Mouse (Mus musculus) erythroblast, adult 5-6 weeks (primary cell): ENCODE results near the gene Kdm2b. TPM values are rescaled to one million over a fixed set of nuclear protein-coding genes. Genes with fewer than 3 reads are reported as not detected.

ENCODE experiments used
- ATAC-seq: replicated peaks from 2 replicates; pipeline ENCODE4 v1.8.0; 2016; ENCODE audit warnings: moderate number of reproducible peaks, mild to moderate bottlenecking, moderate TSS enrichment, inconsistent platforms; ENCODE audit not compliant: poor library complexity, low FRiP score, severe bottlenecking
- total RNA-seq, 2 experiments: library from RNA; stranded (forward) in 1 of 2; stranded (reverse) in 1 of 2; fragments of 150-400 nt in 1 of 2; fragments of 200-764, 138-1000 nt in 1 of 2; gene quantifications; 2 replicates each; pipeline versions ENCODE4 v1.2.3 to v1.2.4; 2015 to 2017; ENCODE audit warnings: low replicate concordance in 2 of 2

Gene Kdm2b
- total RNA-seq, 2 experiments from 2014 or later, result 7.5 to 28.3 TPM

DNA sequence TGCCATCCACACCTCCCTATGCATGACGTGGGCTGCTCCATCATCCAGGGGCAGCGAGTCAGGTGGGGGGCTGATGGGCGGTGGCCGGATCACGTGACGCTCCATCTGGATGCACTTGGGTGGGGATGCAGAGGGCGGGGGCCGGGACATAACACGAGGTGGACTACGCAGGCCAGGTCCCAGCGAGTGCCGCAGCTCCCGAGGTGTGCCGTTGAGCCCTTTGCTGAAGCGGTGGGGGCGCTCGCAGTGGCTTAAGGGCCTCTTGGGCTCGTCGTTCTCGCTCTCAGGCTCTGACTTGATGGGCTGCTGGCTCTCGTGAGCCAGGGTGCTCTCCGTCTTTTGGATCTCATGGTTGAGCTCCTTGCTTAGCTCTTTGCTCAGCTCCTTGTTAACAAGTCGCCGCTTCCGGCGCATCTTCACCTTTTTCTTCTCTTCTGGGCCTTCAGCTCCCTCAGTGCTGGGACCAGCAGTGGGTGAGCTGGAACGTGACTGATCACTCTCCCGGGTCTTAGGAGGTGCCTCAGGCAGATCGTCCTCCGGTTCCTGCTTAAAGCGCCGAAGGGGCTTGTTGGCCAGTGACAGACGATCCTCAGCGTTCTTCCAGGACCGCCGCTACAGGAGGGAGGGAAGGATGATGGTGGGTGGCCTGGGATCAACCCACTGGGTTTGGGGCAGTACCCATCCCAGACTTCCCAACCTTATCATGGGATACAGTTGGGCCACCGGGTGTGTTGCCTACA, 109.2 kb downstream of the Kdm2b start:
- ATAC-seq, result no peak

- no peak for ATAC-seq
These were observed 113.0 kb downstream of the Kdm2b start for GRCm38 (mm10) chr5:122876671-122877070.

DNA sequence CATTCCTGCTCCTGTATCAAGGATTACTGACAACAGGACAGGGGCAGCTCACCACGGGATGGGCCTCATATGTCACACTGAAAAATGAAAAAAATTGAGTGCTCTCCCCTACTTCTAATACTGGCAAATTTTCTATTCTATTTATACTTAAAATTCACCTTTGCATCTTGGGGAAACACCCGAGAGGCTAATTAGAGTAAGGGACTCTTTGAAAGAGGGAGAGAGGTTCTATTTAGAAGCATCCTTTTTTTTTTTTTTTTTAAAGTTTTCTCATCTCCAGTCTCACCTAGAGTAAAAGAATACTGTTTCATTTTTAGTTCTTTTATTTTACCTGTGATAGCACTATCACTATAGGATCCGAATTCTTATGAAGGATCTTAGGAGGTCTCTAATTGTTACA, 115.3 kb downstream of the Kdm2b start:
- no peak for ATAC-seq

GRCm38 (mm10) chr5:122873573-122873972, 116.0 kb downstream of the Kdm2b start:
- no peak for ATAC-seq

GRCm38 (mm10) chr5:122872626-122873025, 117.0 kb downstream of the Kdm2b start:
- no peak for ATAC-seq

DNA sequence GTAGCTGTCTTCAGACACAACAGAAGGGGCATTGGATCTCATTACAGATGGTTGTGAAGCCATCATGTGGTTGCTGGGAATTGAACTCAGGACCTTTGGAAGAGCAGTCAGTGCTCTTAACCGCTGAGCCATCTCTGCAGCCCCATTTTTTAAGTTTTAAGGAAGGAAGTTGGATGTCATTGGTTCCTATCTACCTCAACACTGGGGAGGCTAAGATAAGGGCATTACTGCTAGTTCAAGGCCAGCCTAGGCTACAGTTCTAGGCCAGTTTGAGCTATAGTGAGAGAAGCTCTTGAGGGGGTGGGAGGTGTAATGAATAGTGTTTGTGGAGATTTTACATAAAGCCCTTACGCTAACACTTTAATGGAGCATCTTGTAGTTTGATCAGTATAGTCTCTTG, 126.6 kb downstream of the Kdm2b start:
- no peak for ATAC-seq

DNA sequence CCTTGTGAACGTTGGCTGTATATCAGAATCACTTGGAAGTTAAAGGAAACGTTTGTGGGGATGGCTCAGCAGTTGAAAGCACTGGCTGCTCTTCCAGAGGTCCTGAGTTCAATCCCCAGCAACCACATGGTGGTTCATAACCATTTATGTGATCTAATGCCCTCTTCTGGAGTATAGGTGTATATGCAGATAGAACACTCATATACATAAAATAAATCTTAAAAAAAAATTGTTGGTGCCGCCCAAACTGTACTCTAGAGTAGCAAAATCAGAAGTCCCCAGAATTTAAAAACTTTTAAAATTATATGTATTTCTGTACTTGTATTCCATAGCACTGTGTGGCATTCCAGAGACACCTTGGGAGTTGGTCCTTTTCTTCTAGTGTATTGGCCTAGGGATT, 133.8 kb downstream of the Kdm2b start:
- ATAC-seq, result no peak

GRCm38 (mm10) chr5:122852611-122853010, 137.0 kb downstream of the Kdm2b start:
- ATAC-seq, result no peak

DNA sequence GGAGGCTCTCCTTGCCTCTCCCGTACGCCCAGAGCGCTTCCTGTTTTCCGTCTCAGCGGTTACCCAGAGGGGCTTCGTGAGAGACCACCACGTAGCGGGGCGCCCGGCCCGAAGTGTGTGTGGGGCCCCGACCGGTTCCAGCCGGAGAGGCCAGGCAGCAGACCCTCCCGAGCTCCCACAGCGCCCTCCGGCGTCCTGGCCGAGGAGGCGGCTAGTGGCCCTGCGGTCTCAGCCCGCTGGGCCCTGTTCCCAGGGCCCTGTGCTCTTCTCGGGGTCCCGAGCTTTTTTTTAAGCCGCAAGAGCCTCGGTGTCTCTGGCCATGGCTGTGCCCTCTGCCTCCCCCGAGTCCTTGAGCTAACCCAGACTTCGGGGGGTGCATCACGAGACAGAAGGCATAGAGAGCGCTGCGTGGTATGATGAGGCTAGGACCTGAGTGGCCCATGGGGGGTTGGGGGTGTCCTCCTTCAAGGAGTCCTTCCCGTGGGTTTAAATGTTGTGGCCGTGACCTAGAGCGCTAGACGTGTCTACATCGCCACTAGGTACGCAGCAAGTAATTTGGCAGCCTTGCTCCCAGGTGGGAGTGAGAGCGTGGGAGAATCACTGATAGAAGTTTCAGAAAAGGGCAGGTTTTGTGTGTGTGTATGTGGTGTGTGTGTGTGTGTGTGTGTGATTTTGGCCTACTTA, 139.2 kb downstream of the Kdm2b start:
- peak; percentile 74 for ATAC-seq

DNA sequence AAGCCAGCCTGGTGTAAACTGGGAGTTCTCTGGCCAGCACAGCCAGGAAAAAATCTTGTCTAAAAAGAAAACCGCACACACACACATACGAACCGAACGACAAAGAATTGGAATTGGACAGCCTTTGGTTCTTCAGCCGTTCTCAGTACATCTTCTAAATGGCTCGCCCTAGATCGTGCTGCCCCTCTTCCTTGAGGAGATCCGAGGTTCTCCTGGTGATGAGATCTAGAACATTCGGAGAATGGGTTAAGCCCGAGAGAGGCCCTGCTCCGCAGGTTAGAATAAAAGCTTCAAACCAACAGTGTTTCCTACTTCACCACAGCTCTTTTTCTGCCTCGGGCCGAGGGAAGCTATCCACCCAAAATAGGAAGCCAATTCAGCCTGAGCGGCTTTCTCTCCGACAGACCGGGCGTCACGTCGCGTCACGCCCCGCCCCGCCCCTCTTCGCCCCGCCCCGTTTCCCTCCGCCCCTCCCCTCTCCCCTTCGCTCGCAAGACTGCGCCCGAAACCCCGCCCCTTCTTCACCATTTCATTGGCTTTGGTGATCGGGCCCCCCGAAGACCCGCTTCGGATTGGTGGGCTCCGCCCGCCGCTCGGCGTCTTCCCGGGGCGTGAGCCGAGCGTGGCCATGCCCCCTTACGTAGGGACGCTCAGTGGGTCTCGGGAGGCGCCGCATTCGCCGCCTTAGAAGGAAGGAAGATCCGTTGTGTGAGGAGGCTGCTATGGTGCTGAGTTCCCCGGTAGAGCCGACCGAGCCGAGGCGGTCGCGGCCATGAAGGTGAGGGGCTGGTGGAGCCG, 139.9 kb downstream of the Kdm2b start, which contains the start of gene Rnf34:
Rnf34 (plus strand) TSS at position 528 of the 798 bp plus-strand sequence.
- peak; percentile 98 for ATAC-seq

GRCm38 (mm10) chr5:122843799-122844198, 145.8 kb downstream of the Kdm2b start:
- no peak for ATAC-seq

GRCm38 (mm10) chr5:122841126-122841525, 148.5 kb downstream of the Kdm2b start:
- ATAC-seq, result no peak

- ATAC-seq, result no peak
These were observed 156.6 kb downstream of the Kdm2b start for GRCm38 (mm10) chr5:122832996-122833395.

DNA sequence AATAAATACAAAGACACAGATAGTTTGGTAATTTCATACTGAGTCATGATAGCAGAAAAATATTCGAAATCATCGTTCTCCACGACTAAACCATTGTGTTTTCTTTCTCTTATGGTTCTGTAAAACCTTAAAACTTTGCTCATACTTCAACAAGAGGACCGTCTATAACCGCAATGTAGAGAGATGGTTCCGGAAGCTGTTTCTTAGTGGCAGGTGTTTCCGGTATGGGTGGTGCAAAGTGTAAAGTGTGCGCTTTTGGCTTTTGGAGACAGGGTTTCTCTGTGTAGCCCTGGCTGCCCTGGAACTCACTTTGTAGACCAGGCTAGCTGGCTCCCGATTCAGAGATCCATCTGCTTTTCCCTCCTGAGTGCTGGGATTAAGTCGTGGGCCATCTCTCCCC, 157.1 kb downstream of the Kdm2b start:
- ATAC-seq, result no peak

DNA sequence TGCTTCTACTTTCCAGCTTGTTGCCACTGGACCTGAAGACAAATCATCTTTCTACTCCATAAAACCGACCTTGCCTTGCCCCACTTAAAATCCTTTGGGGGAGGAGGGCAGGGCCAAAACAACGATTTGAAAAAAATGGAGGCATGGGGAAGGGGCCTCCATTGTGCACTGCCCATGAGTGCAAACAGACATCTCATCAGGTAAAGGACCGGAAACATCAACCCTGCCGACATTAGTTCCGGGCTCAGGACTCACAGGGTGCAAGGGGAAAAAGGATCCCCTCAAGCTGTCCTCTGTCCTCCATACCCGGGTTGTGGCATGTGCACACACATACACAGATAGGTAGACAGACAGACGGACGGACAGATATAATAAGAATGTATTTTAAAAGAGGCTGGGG, 164.5 kb downstream of the Kdm2b start:
- no peak for ATAC-seq

DNA sequence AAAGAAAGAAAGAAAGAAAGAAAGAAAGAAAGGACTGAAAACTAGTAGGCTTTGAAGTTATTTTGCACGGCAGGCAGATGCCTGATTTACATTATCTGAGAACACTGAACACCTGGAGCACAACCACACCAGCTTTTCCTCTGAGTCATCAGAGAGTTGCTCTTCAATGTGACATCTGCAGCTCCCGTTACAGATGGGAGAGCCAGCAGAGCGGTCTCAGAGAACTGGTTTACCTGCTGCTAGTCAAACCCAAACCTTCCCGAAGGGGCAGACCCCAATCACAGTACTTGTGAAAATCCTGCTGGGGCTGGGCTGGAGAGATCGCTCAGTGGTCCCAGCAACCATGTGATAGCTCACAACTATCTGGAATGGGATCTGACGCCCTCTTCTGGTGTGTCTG, 165.2 kb downstream of the Kdm2b start:
- no peak for ATAC-seq

GRCm38 (mm10) chr5:122823976-122824375, 165.6 kb downstream of the Kdm2b start:
- ATAC-seq, result no peak

GRCm38 (mm10) chr5:122822441-122822840, 167.2 kb downstream of the Kdm2b start:
- no peak for ATAC-seq

- peak; percentile 56 for ATAC-seq
These were observed 168.1 kb downstream of the Kdm2b start for GRCm38 (mm10) chr5:122821524-122821885.

- ATAC-seq, result peak; percentile 94
These were observed 168.7 kb downstream of the Kdm2b start, which contains the start of gene Anapc5 for GRCm38 (mm10) chr5:122820777-122821523. Gene Anapc5, minus strand, starts transcription at chr5:122821339.
